In the genomic region with DNA sequence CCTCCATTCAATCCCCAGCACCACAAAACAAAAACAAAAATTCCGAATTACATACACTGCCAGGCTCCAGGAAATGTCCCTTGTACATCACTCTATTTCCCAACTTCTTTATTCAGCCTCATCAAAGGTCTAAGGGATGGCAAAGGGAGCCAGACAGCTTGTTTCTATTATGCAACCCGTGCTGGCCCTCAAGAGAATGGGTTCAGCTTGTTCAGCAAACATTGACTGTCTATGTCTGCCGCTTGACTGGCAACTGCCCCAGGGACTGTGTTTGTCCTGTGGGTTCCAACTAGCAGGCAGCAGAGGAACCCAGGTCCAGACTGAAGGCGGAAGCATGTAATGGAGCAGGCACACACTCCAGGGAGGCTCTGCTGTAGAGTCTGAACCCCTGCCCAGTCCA, we compare ENCODE assay signal across 23 mouse cellular contexts. TPM values are rescaled to one million over a fixed set of nuclear protein-coding genes. Genes with fewer than 3 reads are reported as not detected.
DNase-seq lines count a peak whose midpoint lies in the region; ATAC-seq lines count a peak whose summit lies in the region.
"Had no signal": no experiment of that assay in that cellular context is flagged by ENCODE, and none has a peak within 500 bp of the region (broad histone marks: within the 10 kb centered on the region; RNA-seq: fewer than 3 reads in every experiment).

No protein-coding gene starts in this region.

- peaks cover 9% of the 10 kb centered on the region for H3K4me1 ChIP-seq in liver, embryonic 11.5 days (replicated peaks; ENCODE audit: control insufficient read depth, insufficient read depth, low read length)
- peaks cover 11% of the 10 kb centered on the region for H3K4me1 ChIP-seq in forebrain, embryonic 10.5 days

- no peak for ATAC-seq in liver, embryonic 11.5 days (replicated peaks; ENCODE audit: low FRiP score)
- ATAC-seq: activated CD4-positive, CD25-positive, alpha-beta regulatory T cell, adult 4 months; CD4-positive, CD25-positive, alpha-beta regulatory T cell, adult 4 months; forebrain, postnatal 0 days; intestine, embryonic 15.5 days had no signal

- 68% methylated on average over 4 of the region's 4 CpGs for WGBS in liver, embryonic 11.5 days
- WGBS in forebrain, embryonic 10.5 days = 84% methylated on average over 4 of the region's 4 CpGs

- H3K9me3 ChIP-seq in liver, embryonic 11.5 days (ENCODE audit: control insufficient read depth, low read length) = no peaks in the 10 kb centered on the region
- H3K9me3 ChIP-seq in forebrain, embryonic 10.5 days = no peaks in the 10 kb centered on the region
- H3K9me3 ChIP-seq: embryonic facial prominence, embryonic 13.5 days; hindbrain, embryonic 15.5 days; intestine, embryonic 15.5 days; midbrain, embryonic 10.5 days had no signal

- DNase-seq in adrenal gland, adult 2 months = peak; percentile 53
- DNase-seq in adrenal gland, postnatal 25 days = no peak
- peak; percentile 19 for DNase-seq in 3T3-L1 (ENCODE audit: low read depth, low spot score)
- no peak for DNase-seq in liver, embryonic 11.5 days (ENCODE audit: low spot score)
- peak; percentile 39 for DNase-seq in lung, postnatal 10 days
- DNase-seq in embryo, embryonic 10.5 days (ENCODE audit: low spot score) = no peak
- DNase-seq in thymus, adult 18-20 months = no peak
- DNase-seq in forebrain, embryonic 10.5 days (ENCODE audit: extremely low spot score, low spot score) = no peak
- DNase-seq: cerebellum, adult 9-11 months; forebrain, postnatal 0 days; heart, postnatal 4 days; layer of hippocampus, postnatal 36 days; thymus, postnatal 14 days had no signal

- no peaks in the 10 kb centered on the region for H3K27me3 ChIP-seq in liver, embryonic 11.5 days (replicated peaks; ENCODE audit: control insufficient read depth, insufficient read depth, low read length)
- H3K27me3 ChIP-seq in forebrain, embryonic 10.5 days (ENCODE audit: poor library complexity, severe bottlenecking) = no peaks in the 10 kb centered on the region
- H3K27me3 ChIP-seq: embryonic facial prominence, embryonic 13.5 days; hindbrain, embryonic 15.5 days; intestine, embryonic 15.5 days had no signal

- H3K27ac ChIP-seq in liver, embryonic 11.5 days (ENCODE audit: low read depth, low read length) = peak overlapping the region; percentile 64
- H3K27ac ChIP-seq in forebrain, embryonic 10.5 days = no peak overlapping the region
- H3K27ac ChIP-seq: embryonic facial prominence, embryonic 13.5 days; hindbrain, embryonic 15.5 days; intestine, embryonic 15.5 days; kidney, postnatal 0 days; layer of hippocampus, adult 2 months; macrophage; midbrain, embryonic 10.5 days; stomach, postnatal 0 days had no signal

- no peaks in the 10 kb centered on the region for H3K36me3 ChIP-seq in liver, embryonic 11.5 days (ENCODE audit: control insufficient read depth, insufficient read depth, low read length)
- H3K36me3 ChIP-seq in forebrain, embryonic 10.5 days (replicated peaks) = peaks cover 7% of the 10 kb centered on the region; the same call in 1 of the 2 replicates
- H3K36me3 ChIP-seq: hindbrain, embryonic 15.5 days; midbrain, embryonic 10.5 days had no signal

- no peak overlapping the region for H3K9ac ChIP-seq in liver, embryonic 11.5 days (ENCODE audit: low read depth, low read length)
- H3K9ac ChIP-seq: embryonic facial prominence, embryonic 13.5 days; forebrain, postnatal 0 days; hindbrain, embryonic 15.5 days; intestine, embryonic 15.5 days had no signal

- H3K4me2 ChIP-seq in liver, embryonic 11.5 days = no peak overlapping the region
- H3K4me2 ChIP-seq: embryonic facial prominence, embryonic 13.5 days; hindbrain, embryonic 15.5 days; intestine, embryonic 15.5 days had no signal

- no peak overlapping the region for H3K4me3 ChIP-seq in liver, embryonic 11.5 days (ENCODE audit: low read depth, low read length)
- H3K4me3 ChIP-seq in forebrain, embryonic 10.5 days = no peak overlapping the region
- H3K4me3 ChIP-seq: embryonic facial prominence, embryonic 13.5 days; hindbrain, embryonic 15.5 days; intestine, embryonic 15.5 days; layer of hippocampus, adult 2 months; midbrain, embryonic 10.5 days had no signal

RNA-seq across cellular contexts. Expression of gene Zfp740, which starts 4.2 kb away (rescaled TPM):
- 10 to 100 TPM; 48.6 to 60.7 TPM for total RNA-seq in adrenal gland, adult 2 months (2021)
- 13.9 and 14.4 TPM in 2 replicates for polyA plus RNA-seq in adrenal gland, adult 2 months (2012; rRNA removed)
- 61.4 and 80.4 TPM in 2 replicates for total RNA-seq in adrenal gland, postnatal 25 days (2021)
- polyA plus RNA-seq in liver, embryonic 11.5 days (2014; fragmentation: Nextera tagmentation; extraction: Ambion mirVana) = 38.1 and 38.3 TPM in 2 replicates
- polyA plus RNA-seq in forebrain, embryonic 10.5 days (2016; fragmentation: Nextera tagmentation; extraction: Ambion mirVana) = 71.7 and 72.7 TPM in 2 replicates

RNA-seq across cellular contexts. Expression of gene Csad, which starts 5.7 kb away (rescaled TPM):
- 100 to 1,000 TPM in 1 of 2 experiments, 10 to 100 TPM in 1; 71.2 to 106 TPM for total RNA-seq in adrenal gland, adult 2 months (2021)
- polyA plus RNA-seq in adrenal gland, adult 2 months (2012; rRNA removed) = 128 and 216 TPM in 2 replicates
- 76.1 and 76.8 TPM in 2 replicates for total RNA-seq in adrenal gland, postnatal 25 days (2021)
- 33.3 and 35.1 TPM in 2 replicates for polyA plus RNA-seq in liver, embryonic 11.5 days (2014; fragmentation: Nextera tagmentation; extraction: Ambion mirVana)
- 36.0 and 39.9 TPM in 2 replicates for polyA plus RNA-seq in forebrain, embryonic 10.5 days (2016; fragmentation: Nextera tagmentation; extraction: Ambion mirVana)

RNA-seq across cellular contexts. Expression of gene Itgb7, which starts 32.9 kb away (rescaled TPM):
- total RNA-seq in adrenal gland, adult 2 months (2021) = 1 to 10 TPM; 2.0 to 4.7 TPM
- polyA plus RNA-seq in adrenal gland, adult 2 months (2012; rRNA removed) = 2.3 and 2.4 TPM in 2 replicates
- 1.5 and 2.0 TPM in 2 replicates for total RNA-seq in adrenal gland, postnatal 25 days (2021)
- 3.9 and 4.1 TPM in 2 replicates for polyA plus RNA-seq in liver, embryonic 11.5 days (2014; fragmentation: Nextera tagmentation; extraction: Ambion mirVana)
- polyA plus RNA-seq in forebrain, embryonic 10.5 days (2016; fragmentation: Nextera tagmentation; extraction: Ambion mirVana) = 0.42 and 0.55 TPM in 2 replicates

RNA-seq across cellular contexts. Expression of gene Soat2, which starts 48.5 kb away (rescaled TPM):
- under 1 TPM; 0.35 to 0.49 TPM for total RNA-seq in adrenal gland, adult 2 months (2021)
- polyA plus RNA-seq in adrenal gland, adult 2 months (2012; rRNA removed) = 0.88 and 0.92 TPM in 2 replicates
- 0.55 and 1.2 TPM in 2 replicates for total RNA-seq in adrenal gland, postnatal 25 days (2021)
- polyA plus RNA-seq in liver, embryonic 11.5 days (2014; fragmentation: Nextera tagmentation; extraction: Ambion mirVana) = 31.4 and 36.2 TPM in 2 replicates
- polyA plus RNA-seq in forebrain, embryonic 10.5 days (2016; fragmentation: Nextera tagmentation; extraction: Ambion mirVana) = 0.09 TPM in 1 of 2 replicates, not detected in the other
- total RNA-seq: layer of hippocampus, adult 2 months had no signal
- polyA plus RNA-seq: embryonic facial prominence, embryonic 13.5 days had no signal

RNA-seq across cellular contexts. Expression of gene Igfbp6, which starts 54.7 kb away (rescaled TPM):
- total RNA-seq in adrenal gland, adult 2 months (2021) = 10 to 100 TPM; 37.7 to 71.0 TPM
- 65.0 and 78.9 TPM in 2 replicates for polyA plus RNA-seq in adrenal gland, adult 2 months (2012; rRNA removed)
- total RNA-seq in adrenal gland, postnatal 25 days (2021) = 17.1 and 17.2 TPM in 2 replicates
- 0.77 and 1.1 TPM in 2 replicates for polyA plus RNA-seq in liver, embryonic 11.5 days (2014; fragmentation: Nextera tagmentation; extraction: Ambion mirVana)
- polyA plus RNA-seq in forebrain, embryonic 10.5 days (2016; fragmentation: Nextera tagmentation; extraction: Ambion mirVana) = 0.14 and 0.17 TPM in 2 replicates
- polyA plus RNA-seq: macrophage had no signal

Comparison
In these comparisons a context has a peak if more than half of its experiments do, and no peak if none do; other contexts are left out.
1. DNase-seq: peak in adrenal gland, adult 2 months (single experiment), 3T3-L1 (single experiment) and lung, postnatal 10 days (single experiment); none in adrenal gland, postnatal 25 days (single experiment), liver, embryonic 11.5 days (single experiment), embryo, embryonic 10.5 days (single experiment), thymus, adult 18-20 months (0 of 2) and forebrain, embryonic 10.5 days (single experiment).